Mouse (Mus musculus): ENCODE results near the gene Cbr4.

The Cbr4 gene

DNA sequence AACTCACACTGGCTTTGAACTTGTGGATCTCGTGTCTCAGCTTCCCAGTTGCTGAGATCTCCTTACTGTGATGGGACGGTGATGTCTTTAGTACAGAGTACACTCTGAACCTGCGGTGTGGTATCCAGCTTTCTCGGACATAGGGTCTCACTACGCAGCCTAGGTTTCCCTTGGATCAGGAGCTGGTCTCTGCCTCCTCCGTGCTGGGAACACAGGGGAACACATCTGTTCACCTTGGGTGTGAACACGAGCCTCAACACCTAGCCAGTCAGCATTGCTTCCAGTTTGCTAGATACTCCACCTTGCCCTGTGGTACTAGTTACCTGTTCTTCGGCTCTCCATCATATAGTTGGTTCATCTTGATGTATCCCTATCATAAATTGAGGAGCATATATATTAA, 1.1 kb downstream of the Cbr4 start:
- WGBS = 93% methylated on average over 8 of the region's 8 CpGs

DNA sequence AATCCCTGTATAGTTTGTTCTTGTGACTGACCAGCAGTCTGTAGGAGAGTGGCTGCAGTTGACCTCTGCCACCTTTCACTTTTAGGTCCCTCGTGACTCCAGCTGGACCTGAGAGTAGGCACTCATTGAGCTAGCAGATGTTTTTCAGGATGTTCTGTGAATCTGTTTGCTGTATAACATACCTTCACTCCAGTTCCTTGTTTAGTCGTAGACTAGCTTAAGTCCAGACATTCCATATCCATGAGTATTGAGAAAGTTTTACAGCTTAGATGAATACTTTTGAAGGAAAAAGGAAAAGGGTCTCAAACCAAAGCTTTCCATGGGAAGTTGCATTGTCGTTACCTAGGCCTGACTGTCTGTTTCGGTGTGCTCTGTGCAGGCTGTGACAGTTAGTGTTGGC, 9.6 kb downstream of the Cbr4 start:
- 89% methylated on average over 4 of the region's 4 CpGs for WGBS

DNA sequence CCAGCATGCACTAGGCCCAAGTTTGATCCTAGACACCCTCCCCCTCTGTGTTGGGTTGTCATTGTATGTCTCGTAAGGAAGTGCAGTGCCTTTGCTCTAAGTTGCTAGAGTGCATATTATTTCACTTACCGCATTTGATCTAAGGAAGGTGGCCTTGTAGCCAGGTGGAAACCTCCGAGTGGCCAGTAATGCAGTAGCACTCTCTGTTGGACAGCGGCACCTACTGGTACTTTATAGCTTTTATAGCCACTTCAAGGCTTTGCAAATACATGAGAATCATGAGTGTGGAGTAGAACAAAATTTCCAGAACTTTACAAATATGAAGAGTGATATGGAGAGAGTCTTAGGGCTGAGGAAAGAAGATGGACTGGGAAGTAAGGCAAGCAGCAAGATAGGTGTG, 11.5 kb downstream of the Cbr4 start:
- 63% methylated on average over 4 of the region's 4 CpGs for WGBS

DNA sequence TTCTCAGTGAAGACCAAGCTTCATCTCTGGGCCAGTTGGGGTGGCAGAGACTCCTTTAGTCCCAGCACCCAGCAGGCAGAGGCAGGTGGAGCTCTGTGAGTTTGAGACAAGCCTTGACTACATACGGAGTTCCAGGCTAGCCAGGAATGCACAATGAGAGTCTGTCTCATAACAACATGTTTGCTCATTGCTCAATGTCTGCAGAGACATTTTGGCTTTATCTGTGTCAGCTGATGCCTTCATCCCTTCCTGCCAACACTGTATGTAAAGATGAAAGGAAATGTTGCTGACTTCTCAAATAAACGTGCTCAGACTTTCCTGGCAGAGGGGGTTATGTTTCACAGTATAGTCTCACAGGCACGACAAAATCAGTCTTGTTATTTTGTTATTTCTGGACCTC, 13.4 kb downstream of the Cbr4 start:
- WGBS = 60% methylated on average over 3 of the region's 3 CpGs

DNA sequence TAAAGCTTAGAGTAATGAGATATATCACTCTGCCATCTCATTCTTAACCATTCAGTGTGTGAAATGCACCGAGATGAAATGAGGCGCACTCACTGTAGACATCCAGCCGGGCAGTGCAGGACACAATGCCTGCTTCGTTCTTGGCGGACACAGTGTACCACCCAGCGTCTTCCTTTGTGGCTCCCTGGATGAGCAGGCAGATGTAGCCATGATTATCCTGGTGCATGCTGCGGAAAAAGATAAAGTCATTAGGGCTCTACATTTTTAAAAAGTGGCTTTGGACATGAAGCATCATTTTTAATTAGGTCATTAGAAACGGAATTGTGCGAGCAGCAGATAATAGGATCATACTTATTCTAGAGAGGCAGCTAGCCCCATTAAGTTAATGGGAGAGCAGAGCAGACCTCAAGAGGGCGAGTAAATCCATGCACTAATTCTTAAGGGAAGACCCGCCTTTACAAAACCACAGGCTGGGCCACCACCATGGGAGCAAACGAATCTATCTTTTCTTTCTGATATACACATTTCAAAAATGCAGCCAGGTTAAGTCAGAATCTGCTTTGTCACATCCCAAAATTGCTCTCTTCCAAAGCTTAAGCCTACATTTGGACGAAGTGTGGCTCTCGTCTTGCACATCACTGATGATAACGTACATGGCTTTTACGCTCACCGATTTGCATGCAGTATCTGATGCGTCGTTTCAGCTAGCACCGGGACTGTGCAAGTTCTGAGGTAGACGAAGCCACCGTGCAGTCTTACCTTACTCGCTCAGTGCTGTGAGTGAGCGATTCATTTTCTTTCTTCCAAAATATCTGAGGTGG, 27.8 kb downstream of the Cbr4 start:
- 59% methylated on average over 24 of the region's 24 CpGs for WGBS

DNA sequence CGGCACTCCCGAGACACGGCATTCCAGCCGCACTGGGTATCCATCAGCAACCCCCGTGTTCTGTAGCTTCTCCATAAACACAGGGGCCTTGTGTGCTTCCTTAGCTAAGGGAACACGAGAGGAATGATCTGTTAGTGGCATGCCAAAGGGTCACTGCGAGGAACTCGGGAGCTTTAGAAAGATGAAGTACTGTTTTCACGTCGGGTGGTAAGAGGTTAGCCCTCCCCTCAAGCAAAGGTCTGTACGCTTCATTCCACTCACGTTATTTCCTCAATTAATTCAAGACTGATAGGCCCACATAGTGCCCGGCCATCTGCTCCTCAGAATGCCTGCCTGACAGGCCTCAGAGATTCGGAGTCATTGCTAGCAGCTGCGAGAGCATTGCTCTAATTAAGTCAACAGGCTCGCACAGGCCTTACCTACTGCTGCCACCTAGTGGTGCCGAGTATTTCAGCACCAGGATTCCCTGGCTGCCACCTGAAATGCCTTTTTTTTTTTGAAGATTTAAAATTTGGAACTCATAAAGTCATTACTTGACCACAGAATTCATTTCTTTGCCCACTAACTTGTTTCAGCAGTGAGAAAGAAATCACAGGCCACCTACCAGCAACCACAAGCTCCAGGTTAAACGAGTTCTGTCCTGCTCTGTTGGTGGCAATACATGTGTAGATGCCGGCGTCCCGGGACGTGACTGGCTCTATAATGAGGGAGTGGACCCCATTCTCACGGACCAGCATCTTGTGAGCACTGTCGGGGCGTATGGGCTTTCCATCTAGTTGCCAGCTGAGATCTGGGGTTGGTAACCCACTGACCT, 28.6 kb downstream of the Cbr4 start:
- WGBS = 28% methylated on average over 25 of the region's 25 CpGs

DNA sequence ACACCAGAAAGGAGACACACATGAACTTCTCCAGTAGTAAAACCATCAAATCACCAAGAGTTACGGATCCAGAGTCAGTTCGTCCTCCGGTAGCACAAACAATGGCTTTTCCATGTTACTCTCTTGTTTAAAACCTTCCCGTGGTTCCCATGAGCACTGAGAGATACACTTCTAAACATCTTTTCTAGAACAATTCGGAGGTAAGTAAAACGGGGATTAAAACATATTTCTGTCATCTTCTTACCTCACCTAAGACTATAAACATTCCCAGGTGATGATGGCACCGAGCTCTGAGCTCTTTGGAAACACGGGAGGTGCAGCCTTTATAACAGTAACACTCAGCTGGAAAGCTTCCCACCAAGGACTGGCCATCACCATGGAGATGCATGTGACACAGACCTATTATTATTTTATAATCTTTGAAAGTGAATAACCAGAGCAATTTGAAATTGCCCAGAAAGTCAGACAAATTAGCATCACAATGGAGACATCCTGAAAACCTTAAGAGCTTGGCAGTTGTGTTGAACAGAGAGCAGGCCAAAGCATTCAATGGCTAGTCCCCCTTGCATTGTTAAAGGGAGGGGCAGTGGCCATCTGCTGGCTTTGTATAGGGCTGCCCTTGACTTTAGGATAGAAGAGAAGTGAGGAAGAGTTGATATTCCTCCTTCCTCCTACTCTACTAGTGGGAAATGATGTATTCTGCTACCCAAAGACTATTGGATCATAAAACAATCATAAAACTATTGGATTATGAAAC, 29.4 kb downstream of the Cbr4 start:
- whole genome bisulfite sequencing = 74% methylated on average over 8 of the region's 8 CpGs

DNA sequence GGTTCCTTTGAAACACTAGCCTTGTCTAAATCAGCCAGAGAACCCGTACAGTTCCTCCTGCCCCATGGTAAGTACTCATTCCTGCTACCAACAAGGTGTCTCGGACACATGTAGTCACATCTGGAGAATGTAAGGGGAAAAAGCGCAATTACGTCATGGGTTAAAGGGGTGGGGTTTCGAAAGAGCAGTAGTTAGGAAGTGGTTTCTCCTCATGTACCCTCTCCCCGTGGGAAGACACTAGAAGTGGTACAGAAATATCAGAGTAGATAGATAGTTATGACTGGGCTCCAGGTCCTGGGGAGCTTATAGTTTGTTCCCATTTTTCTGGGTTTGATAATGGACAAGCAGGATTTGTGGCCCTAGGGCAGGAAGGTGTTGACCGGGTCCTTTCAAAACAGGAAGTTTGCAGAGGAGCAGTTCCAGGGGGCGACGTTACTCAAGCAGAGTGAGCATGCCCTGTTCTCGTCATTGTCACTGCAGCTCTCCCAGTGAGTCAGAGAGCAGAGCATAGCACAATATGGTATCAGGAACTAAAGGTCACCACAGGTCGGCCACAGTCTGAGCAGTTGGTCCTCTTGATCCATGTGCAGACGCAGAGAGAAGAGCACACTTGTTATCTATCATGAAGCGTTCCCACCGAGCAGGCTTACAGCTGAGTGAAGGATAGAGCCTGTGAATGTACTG, 30.1 kb downstream of the Cbr4 start:
- 84% methylated on average over 14 of the region's 14 CpGs for WGBS

DNA sequence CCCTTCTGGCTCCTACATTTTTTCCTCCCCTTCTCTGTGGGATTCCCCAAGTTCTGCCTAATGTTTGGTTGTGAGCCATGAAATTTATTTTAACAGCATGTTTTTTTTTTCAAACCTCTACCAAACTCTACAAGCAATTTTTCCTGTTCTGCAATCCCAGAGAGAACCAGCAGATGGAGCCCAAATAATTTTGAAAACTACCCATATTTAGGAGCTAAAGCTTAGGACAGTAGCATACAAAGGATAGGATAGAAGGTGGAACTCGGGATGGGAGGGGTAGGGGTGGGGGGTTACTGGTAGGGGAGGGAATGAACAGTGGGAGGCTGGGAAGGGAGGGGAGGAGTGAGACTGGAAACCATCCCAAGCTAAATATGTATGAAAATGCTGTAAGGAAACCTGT, 34.6 kb downstream of the Cbr4 start:
- WGBS = 6% methylated on average over 1 of the region's 1 CpGs

DNA sequence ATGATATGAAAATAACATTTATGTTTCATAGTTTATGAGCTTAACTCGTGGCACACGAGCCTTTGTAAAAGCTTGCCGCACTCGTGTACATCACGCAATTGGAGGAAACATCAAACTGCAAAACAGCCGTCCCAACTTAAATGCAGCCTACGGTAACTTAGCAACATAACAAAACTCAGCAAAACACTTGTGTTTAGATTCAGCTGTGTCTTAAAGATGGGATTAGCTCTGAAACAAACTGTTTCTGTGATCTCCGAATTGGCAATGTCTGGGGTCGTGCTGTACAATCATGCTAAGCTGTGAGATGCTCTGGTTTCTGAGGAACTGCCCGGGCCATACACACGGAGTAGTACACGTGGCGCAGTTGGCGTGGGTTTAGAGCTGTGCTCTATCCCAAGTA, 39.5 kb downstream of the Cbr4 start:
- 67% methylated on average over 14 of the region's 14 CpGs for WGBS

DNA sequence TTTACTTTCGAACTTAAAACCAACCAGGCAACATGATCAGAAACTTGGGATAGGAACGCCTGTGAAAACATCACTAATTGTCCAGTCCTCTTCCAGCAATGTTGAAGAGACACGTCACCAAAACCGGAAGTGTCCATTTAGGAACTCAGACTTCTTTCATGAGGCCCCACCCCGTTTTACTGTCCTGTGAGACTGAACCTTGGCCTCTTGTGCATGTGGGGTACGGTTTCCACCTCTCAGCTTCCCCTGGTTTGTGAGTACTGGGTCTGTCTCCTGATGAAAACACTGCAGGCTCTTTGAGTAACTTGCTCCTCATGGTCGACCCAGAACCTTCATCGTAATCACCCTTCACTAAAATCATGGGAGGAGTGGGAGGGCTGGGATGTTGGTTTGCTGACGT, 40.7 kb downstream of the Cbr4 start:
- 92% methylated on average over 9 of the region's 9 CpGs for WGBS

DNA sequence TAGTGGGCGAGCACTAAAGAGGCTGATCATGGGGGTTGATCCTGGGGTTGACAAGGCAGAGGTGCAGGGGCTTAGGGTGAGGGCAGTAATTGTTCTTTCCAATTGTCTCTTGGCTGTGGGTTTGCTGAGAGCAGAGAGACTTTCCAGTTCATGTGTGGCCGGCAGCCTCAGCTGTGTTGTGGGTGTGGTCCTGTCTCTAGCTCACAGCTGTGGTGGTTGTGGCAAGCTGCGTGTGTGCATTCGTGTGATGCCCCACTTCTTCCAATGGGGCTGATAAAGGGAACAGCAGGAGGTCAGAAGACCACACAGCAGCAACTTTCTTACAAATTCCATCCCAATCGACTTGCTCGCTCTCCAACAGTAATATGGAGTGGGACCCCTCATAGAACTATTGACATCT, 41.1 kb downstream of the Cbr4 start:
- WGBS = 82% methylated on average over 6 of the region's 6 CpGs

DNA sequence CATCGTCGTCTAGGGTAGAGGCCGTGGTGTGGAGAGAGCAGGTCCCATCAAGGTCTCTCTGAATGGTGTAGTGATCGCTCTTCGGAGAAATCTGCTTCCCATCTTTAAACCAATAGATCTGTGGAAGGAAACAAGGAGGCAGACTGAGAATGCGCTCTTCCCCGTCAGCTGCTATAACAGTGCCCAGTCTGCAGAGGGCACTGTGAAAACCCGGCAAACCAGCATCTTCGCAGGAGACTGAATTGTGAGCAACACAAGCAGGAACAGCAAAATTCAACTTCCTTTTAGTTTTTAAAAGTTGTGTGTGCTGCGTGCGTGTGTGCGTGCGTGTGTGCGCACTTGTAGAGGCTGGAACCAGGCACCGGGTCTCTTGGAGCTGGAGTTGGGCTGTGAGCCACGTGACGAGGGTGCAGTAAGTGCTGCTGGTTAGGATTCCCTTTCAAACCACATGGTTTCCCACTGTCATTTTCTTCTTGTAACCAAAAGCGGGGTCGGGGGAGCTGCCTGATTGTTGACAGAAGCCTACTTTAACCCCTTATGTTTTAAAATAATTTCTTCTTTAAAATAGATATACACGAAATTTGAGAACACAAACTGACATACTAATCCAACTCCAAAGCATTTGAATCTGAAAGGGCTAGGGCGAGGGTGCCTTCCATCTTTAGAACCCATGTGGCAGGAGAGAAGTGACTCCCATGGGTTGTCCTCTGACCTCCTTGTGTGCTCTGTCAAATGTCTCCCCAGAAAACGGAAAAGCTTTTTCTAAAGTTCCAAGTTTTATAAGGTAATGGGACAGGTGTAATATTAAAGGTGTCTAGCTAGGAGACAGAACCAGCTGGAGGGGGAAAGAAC, 44.6 kb downstream of the Cbr4 start:
- WGBS = 70% methylated on average over 22 of the region's 22 CpGs

DNA sequence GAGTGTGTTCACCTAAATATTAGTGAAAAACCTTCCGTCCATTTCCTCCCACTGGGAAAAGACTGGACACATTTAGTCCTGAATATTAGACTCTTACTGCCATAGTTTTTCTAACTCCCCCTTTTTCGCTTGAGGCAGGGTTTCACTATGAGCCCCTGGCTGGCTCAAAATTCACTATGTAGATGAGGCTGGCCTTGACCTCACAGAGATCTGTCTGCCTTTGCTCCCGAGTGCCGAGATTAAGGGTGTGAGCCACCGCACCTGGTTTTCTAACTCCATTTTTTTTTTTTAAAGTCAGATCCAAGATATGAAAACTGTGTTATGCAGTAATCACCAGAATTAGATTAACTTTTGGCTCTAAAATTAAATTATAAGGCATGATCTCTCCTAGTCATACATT, 45.3 kb downstream of the Cbr4 start:
- WGBS = 83% methylated on average over 5 of the region's 5 CpGs

DNA sequence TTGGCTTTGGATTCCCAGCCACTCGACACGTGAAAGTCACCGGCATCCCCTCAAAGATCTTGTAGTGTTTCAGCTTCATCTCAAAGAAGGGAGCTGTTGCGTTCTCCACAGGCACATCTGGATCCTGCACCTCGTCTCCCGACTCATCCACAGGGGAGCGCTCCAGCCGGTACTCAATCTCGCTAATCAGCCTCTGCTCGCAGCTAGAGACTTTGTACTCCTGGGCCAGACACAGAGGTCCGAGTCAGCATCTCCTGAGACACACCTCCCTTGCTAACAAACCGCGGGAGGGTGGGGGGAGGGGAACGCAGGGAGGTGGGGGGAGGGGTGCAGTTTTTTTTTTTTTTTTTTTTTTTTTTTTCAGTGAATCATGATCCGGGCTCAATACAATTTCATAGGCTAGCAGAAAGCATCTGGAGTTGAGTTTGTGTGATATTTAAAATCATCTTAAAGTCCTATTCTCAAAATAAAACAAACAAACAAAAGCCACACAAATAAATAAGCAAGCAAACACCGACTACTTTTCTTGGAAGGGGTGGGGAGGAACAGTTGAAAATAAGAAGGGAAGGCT, 45.9 kb downstream of the Cbr4 start:
- 48% methylated on average over 16 of the region's 16 CpGs for WGBS

DNA sequence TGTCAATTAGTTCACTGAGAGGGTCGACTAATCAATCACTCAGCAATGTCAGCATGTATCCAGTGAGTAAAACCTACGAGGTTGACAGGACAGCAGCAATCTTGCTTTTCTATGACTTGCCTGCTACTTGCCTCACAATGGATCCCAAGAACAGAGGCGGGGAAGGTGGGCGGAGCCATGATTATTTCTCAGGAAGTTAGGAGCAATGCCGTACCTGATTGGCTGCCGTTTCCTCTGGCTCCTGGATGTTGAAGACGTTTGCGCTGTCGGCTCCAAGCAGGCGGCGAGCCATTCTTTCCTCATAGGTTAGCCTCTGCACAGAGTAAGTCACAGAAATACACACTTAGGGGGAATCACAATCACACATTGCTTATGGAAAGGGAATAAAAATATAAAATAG, 47.9 kb downstream of the Cbr4 start:
- 87% methylated on average over 11 of the region's 11 CpGs for WGBS

DNA sequence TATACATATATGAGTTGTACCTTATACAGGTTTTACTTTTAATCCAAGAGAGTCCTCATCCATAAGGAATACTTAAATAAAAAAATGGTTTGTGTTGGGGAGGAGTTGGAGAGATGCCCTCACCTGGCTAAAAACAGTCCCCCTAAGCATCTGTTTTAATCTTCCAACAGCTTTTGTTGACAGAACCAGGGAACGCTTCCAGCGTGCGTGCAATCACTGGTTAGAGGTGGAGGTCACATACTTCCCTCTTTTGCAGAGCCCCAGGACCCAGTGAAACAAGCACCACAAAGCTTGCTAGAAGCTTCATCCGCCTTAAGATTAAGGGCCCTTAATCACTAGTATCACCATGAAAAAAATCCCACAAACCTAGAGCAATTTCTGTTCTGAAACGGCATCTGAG, 49.9 kb downstream of the Cbr4 start:
- WGBS = 79% methylated on average over 5 of the region's 5 CpGs

DNA sequence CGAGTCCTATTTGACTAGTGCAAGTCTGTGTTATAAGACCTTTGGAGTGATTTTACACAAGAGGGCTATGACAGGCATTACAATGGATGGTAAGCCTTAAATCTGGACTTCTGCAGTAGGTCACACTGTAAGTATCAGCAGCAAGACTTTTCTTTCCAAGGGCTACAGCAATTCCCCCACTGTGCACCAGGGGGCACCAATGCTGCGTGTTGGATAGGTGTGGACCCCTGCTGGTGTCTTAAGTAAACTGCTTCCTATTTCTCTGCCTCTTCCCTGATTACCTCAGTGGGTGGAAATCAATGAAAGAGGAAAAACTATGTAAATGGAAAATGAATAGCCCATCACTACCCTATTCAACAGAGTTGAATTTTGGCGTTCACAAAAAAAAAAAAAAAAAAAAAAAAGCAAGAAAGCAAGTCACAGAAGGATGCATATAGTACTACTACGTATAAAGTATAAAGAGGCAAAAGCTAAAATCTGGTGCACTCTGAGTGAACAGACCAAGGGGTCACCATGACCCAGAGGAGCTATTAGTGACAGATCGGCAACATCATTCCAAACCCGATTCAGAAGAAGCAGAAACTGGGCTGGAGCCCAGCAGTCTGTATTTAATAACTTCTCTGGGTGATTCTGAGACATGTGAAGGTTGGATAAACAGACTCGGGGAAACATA, 52.4 kb downstream of the Cbr4 start:
- WGBS = 45% methylated on average over 7 of the region's 7 CpGs

DNA sequence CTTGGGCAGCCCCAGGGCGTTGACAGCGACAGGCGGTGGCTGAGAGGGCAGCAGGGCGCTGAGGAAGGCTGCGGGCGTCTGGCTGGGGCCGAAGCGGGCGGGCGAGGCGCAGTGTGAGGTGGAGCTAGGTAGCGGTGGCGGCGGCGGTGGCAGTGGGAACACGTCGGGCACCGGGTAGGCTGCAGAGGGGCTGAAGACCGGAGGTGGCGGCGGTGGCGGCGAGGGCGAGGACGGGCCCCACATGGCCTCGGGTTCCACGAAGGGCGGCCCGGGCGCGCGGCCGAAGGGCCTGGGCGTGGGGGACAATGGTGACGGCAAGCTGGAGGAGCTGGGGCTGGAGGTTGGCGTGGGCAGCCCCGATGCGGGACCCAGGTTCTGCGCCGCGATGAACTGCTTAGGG, 62.1 kb downstream of the Cbr4 start:
- 82% methylated on average over 40 of the region's 41 CpGs for WGBS
